Mouse (Mus musculus): Measurements from ENCODE around the gene Nabp2. TPM values are rescaled to one million over a fixed set of nuclear protein-coding genes. Genes with fewer than 3 reads are reported as not detected.

The Nabp2 gene
- polyA plus RNA-seq, 1 experiment: 37.8 TPM

DNA sequence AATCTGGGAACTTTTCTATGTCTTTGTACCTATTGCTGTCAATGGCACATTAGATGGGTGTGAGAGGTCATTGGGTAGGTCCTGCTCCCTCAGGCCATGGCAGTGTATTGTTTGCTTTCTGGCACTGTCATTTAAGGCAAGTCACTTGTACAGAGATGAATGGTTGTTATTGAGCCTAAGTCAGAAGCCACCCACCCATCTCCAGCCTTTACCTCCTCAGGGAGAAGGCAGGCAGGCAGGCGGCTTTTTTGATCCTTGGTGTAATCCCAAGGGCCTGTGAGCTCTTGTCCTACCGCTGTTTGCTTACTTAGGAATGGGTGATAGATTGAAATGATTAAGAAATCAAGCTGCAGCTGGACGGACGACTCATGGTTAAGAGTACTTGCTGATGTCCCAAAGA is 18.2 kb upstream of the Nabp2 start:
- no peak for TF ChIP-seq POLR2A (IDR thresholded peaks at IDR 0.05; ENCODE audit: low read depth, low read length)
- no peak for TF ChIP-seq CTCF (IDR thresholded peaks at IDR 0.05; ENCODE audit: extremely low read depth, insufficient read length, insufficient replicate concordance, low read depth, low read length)
- H3K36me3 ChIP-seq (ENCODE audit: control insufficient read depth, insufficient read depth, low read length): peaks cover 31% of the 10 kb centered on the region
- no peak overlapping the region for H3K27ac ChIP-seq (ENCODE audit: insufficient read depth, low read depth, low read length)
- no peaks in the 10 kb centered on the region for H3K27me3 ChIP-seq (ENCODE audit: control insufficient read depth, insufficient read depth, low read length)
- H3K4me1 ChIP-seq (ENCODE audit: control insufficient read depth, insufficient read depth, insufficient read length, low read length): no peaks in the 10 kb centered on the region
- 82% methylated on average over 4 of the region's 4 CpGs for WGBS
- no peak overlapping the region for H3K4me3 ChIP-seq (ENCODE audit: low read depth, low read length)

DNA sequence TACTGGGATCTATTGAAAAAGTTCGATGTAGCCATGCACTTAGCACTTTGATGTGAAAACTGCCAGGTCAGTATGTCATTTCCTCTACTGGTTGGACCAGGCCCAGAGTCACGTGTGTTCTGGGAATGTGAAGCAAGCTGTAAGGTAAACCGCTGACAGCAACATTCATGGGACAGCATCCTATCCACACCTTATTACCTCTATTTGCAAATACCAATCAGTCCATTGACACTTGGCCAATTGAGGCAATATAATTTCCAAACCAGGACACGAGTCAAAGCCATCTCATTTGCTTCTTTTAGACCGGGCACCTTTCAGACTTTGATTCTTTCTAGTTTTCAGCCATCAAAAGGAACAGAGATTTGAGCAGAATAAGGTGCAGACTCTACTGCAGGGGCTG is 17.8 kb upstream of the Nabp2 start:
- Histone ChIP-seq H3K4me3 (ENCODE audit: low read depth, low read length) (no peak overlapping the region), H3K27me3 (ENCODE audit: control insufficient read depth, insufficient read depth, low read length) (no peaks in the 10 kb centered on the region), H3K27ac (ENCODE audit: insufficient read depth, low read depth, low read length) (no peak overlapping the region), H3K4me1 (ENCODE audit: control insufficient read depth, insufficient read depth, insufficient read length, low read length) (no peaks in the 10 kb centered on the region), H3K36me3 (ENCODE audit: control insufficient read depth, insufficient read depth, low read length) (peaks cover 30% of the 10 kb centered on the region)
- TF ChIP-seq CTCF (IDR thresholded peaks at IDR 0.05; ENCODE audit: extremely low read depth, insufficient read length, insufficient replicate concordance, low read depth, low read length): no peak
- no peak for TF ChIP-seq POLR2A (IDR thresholded peaks at IDR 0.05; ENCODE audit: low read depth, low read length)
- WGBS: 83% methylated on average over 5 of the region's 5 CpGs

DNA sequence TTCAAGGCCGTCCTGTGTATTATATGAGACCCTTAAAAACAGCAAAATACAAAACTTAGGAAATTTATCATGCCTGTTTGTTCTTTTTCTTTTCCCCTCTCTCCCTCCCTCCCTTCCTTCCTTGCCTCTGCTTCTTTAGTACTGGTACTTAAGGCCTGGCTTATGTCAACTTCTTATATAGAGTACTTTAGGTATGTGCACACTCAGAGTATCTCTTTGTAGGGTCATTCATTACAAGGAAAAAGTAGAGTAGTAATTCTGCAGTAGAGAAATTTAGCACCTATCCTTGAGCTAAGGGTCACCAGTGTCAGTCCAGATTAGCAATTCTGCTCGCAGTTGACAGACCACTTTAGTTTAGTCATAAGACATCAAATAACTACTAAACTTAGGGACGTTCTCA is 14.0 kb upstream of the Nabp2 start:
- H3K27me3 ChIP-seq (ENCODE audit: control insufficient read depth, insufficient read depth, low read length): no peaks in the 10 kb centered on the region
- H3K27ac ChIP-seq (ENCODE audit: insufficient read depth, low read depth, low read length): no peak overlapping the region
- peaks cover 48% of the 10 kb centered on the region for H3K36me3 ChIP-seq (ENCODE audit: control insufficient read depth, insufficient read depth, low read length)
- no peak for TF ChIP-seq POLR2A (IDR thresholded peaks at IDR 0.05; ENCODE audit: low read depth, low read length)
- no peak for TF ChIP-seq CTCF (IDR thresholded peaks at IDR 0.05; ENCODE audit: extremely low read depth, insufficient read length, insufficient replicate concordance, low read depth, low read length)
- H3K4me1 ChIP-seq (ENCODE audit: control insufficient read depth, insufficient read depth, insufficient read length, low read length): no peaks in the 10 kb centered on the region
- H3K4me3 ChIP-seq (ENCODE audit: low read depth, low read length): no peak overlapping the region
- 89% methylated on average over 3 of the region's 3 CpGs for WGBS

DNA sequence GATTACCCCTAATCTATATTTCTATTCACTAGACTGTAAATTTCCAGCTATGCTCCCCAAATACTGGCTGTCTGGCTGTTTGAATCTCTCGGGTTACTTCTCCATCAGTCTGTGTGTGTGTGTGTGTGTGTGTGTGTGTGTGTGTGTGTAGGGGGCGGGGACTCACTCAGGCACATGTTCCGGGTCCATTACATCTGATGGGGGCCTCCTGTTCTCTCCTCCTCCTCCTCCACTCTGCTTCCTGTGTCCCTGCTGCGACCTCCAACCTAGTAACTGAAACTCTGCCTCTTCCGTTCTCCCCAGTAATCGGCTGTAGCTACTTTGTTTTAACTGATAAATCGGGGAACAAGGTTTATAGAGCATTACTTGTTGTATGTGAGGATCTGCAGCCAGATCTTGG is 13.3 kb upstream of the Nabp2 start:
- no peak for TF ChIP-seq CTCF (IDR thresholded peaks at IDR 0.05; ENCODE audit: extremely low read depth, insufficient read length, insufficient replicate concordance, low read depth, low read length)
- TF ChIP-seq POLR2A (IDR thresholded peaks at IDR 0.05; ENCODE audit: low read depth, low read length): no peak
- no peak overlapping the region for H3K4me3 ChIP-seq (ENCODE audit: low read depth, low read length)
- H3K27me3 ChIP-seq (ENCODE audit: control insufficient read depth, insufficient read depth, low read length): no peaks in the 10 kb centered on the region
- H3K4me1 ChIP-seq (ENCODE audit: control insufficient read depth, insufficient read depth, insufficient read length, low read length): no peaks in the 10 kb centered on the region
- H3K36me3 ChIP-seq (ENCODE audit: control insufficient read depth, insufficient read depth, low read length): peaks cover 47% of the 10 kb centered on the region
- WGBS: 40% methylated on average over 6 of the region's 7 CpGs
- H3K27ac ChIP-seq (ENCODE audit: insufficient read depth, low read depth, low read length): no peak overlapping the region

DNA sequence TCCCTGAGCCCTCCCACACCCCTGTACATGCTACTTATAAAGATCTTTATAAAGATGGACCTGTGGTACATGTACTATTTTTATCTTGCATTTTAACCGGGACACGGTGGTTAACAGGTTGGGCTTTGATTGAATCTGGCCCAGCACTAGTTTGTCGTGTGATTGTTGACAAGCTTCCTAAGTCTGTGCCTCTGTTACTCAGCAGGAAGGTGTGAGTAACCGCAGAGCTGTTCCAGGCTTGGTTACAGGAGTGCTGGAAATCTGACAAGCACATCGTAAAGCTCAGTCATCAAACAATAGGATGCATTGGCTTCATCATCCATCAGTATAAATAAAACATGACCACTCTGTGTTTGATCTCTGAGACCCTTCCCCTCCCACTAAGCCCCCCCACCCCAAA is 11.1 kb upstream of the Nabp2 start:
- Histone ChIP-seq H3K36me3 (ENCODE audit: control insufficient read depth, insufficient read depth, low read length) (peaks cover 39% of the 10 kb centered on the region), H3K4me3 (ENCODE audit: low read depth, low read length) (no peak overlapping the region), H3K27ac (ENCODE audit: insufficient read depth, low read depth, low read length) (no peak overlapping the region), H3K27me3 (ENCODE audit: control insufficient read depth, insufficient read depth, low read length) (no peaks in the 10 kb centered on the region), H3K4me1 (ENCODE audit: control insufficient read depth, insufficient read depth, insufficient read length, low read length) (no peaks in the 10 kb centered on the region)
- WGBS: 69% methylated on average over 5 of the region's 5 CpGs
- TF ChIP-seq CTCF (IDR thresholded peaks at IDR 0.05; ENCODE audit: extremely low read depth, insufficient read length, insufficient replicate concordance, low read depth, low read length) (no peak), POLR2A (IDR thresholded peaks at IDR 0.05; ENCODE audit: low read depth, low read length) (no peak)

DNA sequence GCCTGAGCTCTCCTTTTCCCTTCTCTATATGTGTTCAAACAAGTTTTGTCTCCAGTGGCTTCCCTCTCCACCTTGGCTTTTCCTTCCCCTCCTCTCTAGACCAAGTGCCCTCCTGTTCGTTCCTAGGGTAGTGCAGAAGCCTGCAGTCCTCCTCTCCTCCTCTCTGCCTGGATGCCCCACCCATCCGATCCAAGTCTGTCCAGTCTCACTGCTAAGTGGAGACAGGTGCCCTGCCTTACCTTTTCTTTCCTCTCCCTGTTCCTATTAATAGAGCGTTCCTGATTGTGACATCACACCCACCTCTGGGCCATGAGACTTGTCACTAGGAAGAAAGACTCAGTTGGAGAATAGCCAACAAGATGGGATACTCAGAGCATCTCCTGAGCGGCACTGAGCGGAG is 3.6 kb upstream of the Nabp2 start:
- Histone ChIP-seq H3K27me3 (ENCODE audit: control insufficient read depth, insufficient read depth, low read length) (no peaks in the 10 kb centered on the region), H3K4me1 (ENCODE audit: control insufficient read depth, insufficient read depth, insufficient read length, low read length) (peaks cover 18% of the 10 kb centered on the region; the same call in 1 of the 2 replicates), H3K27ac (ENCODE audit: insufficient read depth, low read depth, low read length) (peak overlapping the region; percentile 76), H3K4me3 (ENCODE audit: low read depth, low read length) (no peak overlapping the region), H3K36me3 (ENCODE audit: control insufficient read depth, insufficient read depth, low read length) (peaks cover 21% of the 10 kb centered on the region)
- no peak for TF ChIP-seq POLR2A (IDR thresholded peaks at IDR 0.05; ENCODE audit: low read depth, low read length)
- no peak for TF ChIP-seq CTCF (IDR thresholded peaks at IDR 0.05; ENCODE audit: extremely low read depth, insufficient read length, insufficient replicate concordance, low read depth, low read length)
- WGBS: 49% methylated on average over 5 of the region's 5 CpGs

DNA sequence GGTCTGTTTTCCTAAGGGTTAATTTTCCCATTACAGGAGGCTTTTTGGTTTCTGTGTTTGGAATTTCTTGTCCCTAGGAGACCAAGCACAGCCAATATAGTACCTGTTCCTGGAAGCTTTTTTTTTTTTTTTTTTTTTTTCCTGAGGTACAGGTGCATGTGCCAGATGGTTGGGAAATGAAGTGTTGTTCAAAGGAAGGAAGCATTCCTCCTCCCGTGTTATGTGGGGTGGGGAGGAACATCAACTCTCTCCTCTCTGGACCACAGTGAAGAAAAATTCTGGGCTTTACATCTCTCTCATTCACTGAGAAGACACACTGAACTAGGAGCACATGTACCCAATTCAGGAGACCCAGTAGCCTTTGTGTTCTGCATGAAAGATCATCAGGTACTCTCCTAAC is 1.8 kb upstream of the Nabp2 start:
- WGBS: 19% methylated on average over 1 of the region's 1 CpGs
- Histone ChIP-seq H3K27ac (ENCODE audit: insufficient read depth, low read depth, low read length) (peak overlapping the region; percentile 28; the same call in 1 of the 2 replicates), H3K4me3 (ENCODE audit: low read depth, low read length) (no peak overlapping the region), H3K27me3 (ENCODE audit: control insufficient read depth, insufficient read depth, low read length) (no peaks in the 10 kb centered on the region), H3K36me3 (ENCODE audit: control insufficient read depth, insufficient read depth, low read length) (peaks cover 14% of the 10 kb centered on the region), H3K4me1 (ENCODE audit: control insufficient read depth, insufficient read depth, insufficient read length, low read length) (peaks cover 22% of the 10 kb centered on the region; the same call in 1 of the 2 replicates)
- TF ChIP-seq POLR2A (IDR thresholded peaks at IDR 0.05; ENCODE audit: low read depth, low read length) (no peak), CTCF (IDR thresholded peaks at IDR 0.05; ENCODE audit: extremely low read depth, insufficient read length, insufficient replicate concordance, low read depth, low read length) (no peak)
